Mouse (Mus musculus) splenic B cell, adult 2 months (primary cell): ENCODE data around the gene Cdh26.

Source experiments
- DNase-seq: peaks from one replicate; pipeline ENCODE4 v3.0.0-alpha.2; 2011; ENCODE audit warnings: low read depth, low spot score
- H3K27me3 ChIP-seq: 2 replicates; pipeline ENCODE4 v1.6.1; 2012; ENCODE audit warnings: mild to moderate bottlenecking, low read length, moderate library complexity, mixed read lengths; ENCODE audit not compliant: control insufficient read depth, poor library complexity, insufficient read depth, severe bottlenecking
- H3K36me3 ChIP-seq: 2 replicates; pipeline ENCODE4 v1.6.1; 2012; ENCODE audit warnings: mild to moderate bottlenecking, low read length, moderate library complexity, mixed read lengths; ENCODE audit not compliant: control insufficient read depth, poor library complexity, insufficient read depth, severe bottlenecking

Gene Cdh26

GRCm38 (mm10) chr2:178513043-178513442 is 82.7 kb downstream of the Cdh26 start:
- H3K27me3 ChIP-seq, result no peaks in the 10 kb centered on the region
- no peaks in the 10 kb centered on the region for H3K36me3 ChIP-seq
- peak; percentile 46 for DNase-seq

- DNase-seq, result no peak
- Histone ChIP-seq H3K27me3 (no peaks in the 10 kb centered on the region), H3K36me3 (no peaks in the 10 kb centered on the region)
Measured at GRCm38 (mm10) chr2:178513636-178514071, 83.3 kb downstream of the Cdh26 start.

GRCm38 (mm10) chr2:178516421-178516820 is 86.1 kb downstream of the Cdh26 start:
- H3K36me3 ChIP-seq, result no peaks in the 10 kb centered on the region
- DNase-seq, result peak; percentile 70
- H3K27me3 ChIP-seq, result no peaks in the 10 kb centered on the region

GRCm38 (mm10) chr2:178516941-178517340 is 86.6 kb downstream of the Cdh26 start:
- DNase-seq, result peak; percentile 88
- Histone ChIP-seq H3K27me3 (no peaks in the 10 kb centered on the region), H3K36me3 (no peaks in the 10 kb centered on the region)

- no peak for DNase-seq
- no peaks in the 10 kb centered on the region for H3K36me3 ChIP-seq
- no peaks in the 10 kb centered on the region for H3K27me3 ChIP-seq
Measured at GRCm38 (mm10) chr2:178519321-178519720, 89.0 kb downstream of the Cdh26 start.

GRCm38 (mm10) chr2:178520216-178520615 is 89.9 kb downstream of the Cdh26 start:
- no peaks in the 10 kb centered on the region for H3K27me3 ChIP-seq
- DNase-seq, result no peak
- no peaks in the 10 kb centered on the region for H3K36me3 ChIP-seq

GRCm38 (mm10) chr2:178522331-178522730 is 92.0 kb downstream of the Cdh26 start:
- no peaks in the 10 kb centered on the region for H3K27me3 ChIP-seq
- no peak for DNase-seq

GRCm38 (mm10) chr2:178522786-178523185 is 92.5 kb downstream of the Cdh26 start:
- DNase-seq, result no peak
- no peaks in the 10 kb centered on the region for H3K36me3 ChIP-seq
- H3K27me3 ChIP-seq, result no peaks in the 10 kb centered on the region

More at GRCm38 (mm10) chr2:178522331-178522730, 92.0 kb downstream of the Cdh26 start:
- no peaks in the 10 kb centered on the region for H3K36me3 ChIP-seq

- no peaks in the 10 kb centered on the region for H3K36me3 ChIP-seq
- no peaks in the 10 kb centered on the region for H3K27me3 ChIP-seq
- no peak for DNase-seq
Measured at GRCm38 (mm10) chr2:178526776-178527175, 96.4 kb downstream of the Cdh26 start.

GRCm38 (mm10) chr2:178531226-178531625 is 100.9 kb downstream of the Cdh26 start:
- no peak for DNase-seq
- H3K36me3 ChIP-seq, result no peaks in the 10 kb centered on the region

GRCm38 (mm10) chr2:178536574-178536973 is 106.2 kb downstream of the Cdh26 start:
- H3K27me3 ChIP-seq, result no peaks in the 10 kb centered on the region
- no peaks in the 10 kb centered on the region; the same call in none of the 2 replicates for H3K36me3 ChIP-seq
- no peak for DNase-seq

More at GRCm38 (mm10) chr2:178531226-178531625, 100.9 kb downstream of the Cdh26 start:
- no peaks in the 10 kb centered on the region for H3K27me3 ChIP-seq
